Mouse (Mus musculus) myocyte (in vitro differentiated cells): ENCODE data around the gene Camk2b.

Source experiments
- CEBPB ChIP-seq: IDR thresholded peaks from 2 replicates; pipeline ENCODE4 v1.6.1; 2011; ENCODE audit warnings: mild to moderate bottlenecking, moderate library complexity; ENCODE audit not compliant: poor library complexity, insufficient read depth, severe bottlenecking
- E2F4 ChIP-seq: IDR thresholded peaks from one replicate; pipeline ENCODE4 v1.6.1; 2011; ENCODE audit warnings: mild to moderate bottlenecking, control low read depth, moderate library complexity; ENCODE audit not compliant: insufficient read depth
- MAX ChIP-seq: IDR thresholded peaks from one replicate; pipeline ENCODE4 v1.6.1; 2011; ENCODE audit warnings: low read depth, mild to moderate bottlenecking, control low read depth
- MYOD1 ChIP-seq, 3 experiments: IDR thresholded peaks; one replicate each; pipeline ENCODE4 v1.6.1; 2011; ENCODE audit warnings: control low read depth in 2 of 3, low read depth in 2 of 3, mild to moderate bottlenecking in 2 of 3, moderate library complexity in 1 of 3; ENCODE audit not compliant: insufficient read length in 2 of 3, control insufficient read depth in 1 of 3
- MYOG ChIP-seq, 3 experiments: IDR thresholded peaks; one replicate each; pipeline ENCODE4 v1.6.1; 2011; ENCODE audit warnings: control low read depth in 2 of 3, low read depth in 2 of 3, mild to moderate bottlenecking in 2 of 3; ENCODE audit not compliant: insufficient read length in 2 of 3, control insufficient read depth in 1 of 3, insufficient read depth in 1 of 3
- POLR2A ChIP-seq: IDR thresholded peaks from one replicate; pipeline ENCODE4 v1.6.1; 2011; ENCODE audit warnings: low read depth, mild to moderate bottlenecking, control low read depth, moderate library complexity; ENCODE audit not compliant: insufficient read length
- POLR2AphosphoS2 ChIP-seq: IDR thresholded peaks from one replicate; pipeline ENCODE4 v1.6.1; 2011; ENCODE audit warnings: low read depth, control low read depth; ENCODE audit not compliant: insufficient read length
- REST ChIP-seq: IDR thresholded peaks from one replicate; pipeline ENCODE4 v1.6.1; 2011; ENCODE audit warnings: mild to moderate bottlenecking, control low read depth, moderate library complexity; ENCODE audit not compliant: insufficient read depth, insufficient read length
- TCF12 ChIP-seq: IDR thresholded peaks from one replicate; pipeline ENCODE4 v1.6.1; 2011; ENCODE audit warnings: mild to moderate bottlenecking, control low read depth; ENCODE audit not compliant: poor library complexity, insufficient read depth, severe bottlenecking
- USF1 ChIP-seq: IDR thresholded peaks from one replicate; pipeline ENCODE4 v1.6.1; 2011; ENCODE audit warnings: low read depth, mild to moderate bottlenecking, control low read depth, moderate library complexity

GRCm38 (mm10) chr11:5930578-5930977 lies 135.6 kb downstream of the Camk2b start:
- TF ChIP-seq E2F4: no peak
- no peak for TF ChIP-seq POLR2A
- TF ChIP-seq MAX: no peak
- TF ChIP-seq USF1: no peak
- TF ChIP-seq TCF12: no peak
- TF ChIP-seq CEBPB: no peak
- TF ChIP-seq MYOD1 (IDR thresholded peaks at IDR 0.05; ENCODE audit: control insufficient read depth in 1 of 3, insufficient read length in 2 of 3, low read depth in 2 of 3): no peak
- TF ChIP-seq REST: no peak
- TF ChIP-seq POLR2AphosphoS2: no peak
- no peak for TF ChIP-seq MYOG (IDR thresholded peaks at IDR 0.05; ENCODE audit: control insufficient read depth in 1 of 3, insufficient read depth in 1 of 3, insufficient read length in 2 of 3, low read depth in 2 of 3)
